Mouse (Mus musculus): ENCODE results near the gene Tmf1.

Gene Tmf1

GRCm38 (mm10) chr6:97204252-97204869 lies 25.4 kb upstream of the Tmf1 start:
- no peak for ATAC-seq (ENCODE audit: low TSS enrichment)

- ATAC-seq (ENCODE audit: low TSS enrichment): no peak
These were observed 23.6 kb upstream of the Tmf1 start for GRCm38 (mm10) chr6:97202477-97202876.

GRCm38 (mm10) chr6:97200437-97200836 lies 21.5 kb upstream of the Tmf1 start:
- no peak for ATAC-seq (ENCODE audit: low TSS enrichment)

- peak; percentile 57 for ATAC-seq (ENCODE audit: low TSS enrichment)
These were observed 476 bp upstream of the Tmf1 start for GRCm38 (mm10) chr6:97179367-97179828.

DNA sequence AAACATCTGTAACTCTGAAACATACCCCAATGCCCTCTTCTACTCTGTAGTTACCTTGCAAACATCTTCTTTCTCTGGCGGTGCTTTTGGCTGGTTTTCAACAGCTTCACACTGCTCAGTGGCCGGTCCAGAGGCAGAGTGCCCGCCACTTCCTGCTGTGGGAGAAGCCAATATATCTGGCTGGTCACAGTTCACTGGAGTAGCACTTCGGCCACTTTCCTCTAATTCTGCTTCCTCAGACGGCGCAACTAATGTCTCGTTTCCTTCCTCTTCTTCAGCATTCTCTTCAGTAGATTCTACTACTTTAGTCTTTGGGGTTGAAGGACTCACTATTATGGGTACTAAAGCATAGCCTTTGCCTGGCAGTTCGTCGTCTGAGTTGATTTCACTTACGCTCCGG lies 3.2 kb downstream of the Tmf1 start:
- no peak for ATAC-seq (ENCODE audit: low TSS enrichment)

GRCm38 (mm10) chr6:97150156-97150555 lies 28.8 kb downstream of the Tmf1 start:
- no peak for ATAC-seq (ENCODE audit: low TSS enrichment)

- ATAC-seq (ENCODE audit: low TSS enrichment): no peak
These were observed 29.2 kb downstream of the Tmf1 start for GRCm38 (mm10) chr6:97149721-97150120.

GRCm38 (mm10) chr6:97148383-97149251 lies 30.3 kb downstream of the Tmf1 start, which contains the start of gene Eogt:
Eogt (minus strand) TSS chr6:97149182.
- peak; percentile 79 for ATAC-seq (ENCODE audit: low TSS enrichment)

DNA sequence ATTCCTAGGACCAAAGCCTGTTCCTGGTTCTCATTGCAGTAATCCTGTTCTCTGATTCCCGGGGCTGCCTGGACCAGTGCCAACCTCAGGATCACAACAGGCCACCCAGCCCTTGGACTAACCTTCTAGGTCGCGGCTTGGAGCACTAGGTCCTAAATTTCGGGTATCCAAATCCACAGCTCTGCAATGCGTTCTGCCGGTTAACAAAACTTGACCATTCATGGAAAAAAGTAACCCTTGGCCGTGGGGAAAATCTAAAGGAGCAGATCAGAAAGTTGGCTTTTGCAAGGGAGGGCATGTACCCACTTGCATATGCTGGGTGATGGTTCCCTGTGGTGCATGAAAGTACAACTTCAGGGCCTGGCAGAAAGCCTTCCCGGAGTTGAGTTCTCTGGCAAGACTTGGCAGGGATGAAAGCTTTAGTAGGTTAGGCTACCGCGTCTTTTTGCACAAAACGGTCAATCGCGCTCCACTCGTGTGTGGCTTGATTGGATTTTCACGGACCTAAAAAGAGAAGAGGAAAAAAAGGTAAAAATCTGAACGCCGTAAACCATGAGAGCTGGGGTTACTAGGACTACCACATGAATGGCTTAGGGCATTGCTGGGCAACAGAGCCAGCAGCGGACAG lies 31.1 kb downstream of the Tmf1 start:
- peak; percentile 51 for ATAC-seq (ENCODE audit: low TSS enrichment)

- no peak for ATAC-seq (ENCODE audit: low TSS enrichment)
These were observed 33.8 kb downstream of the Tmf1 start for GRCm38 (mm10) chr6:97145156-97145555.

GRCm38 (mm10) chr6:97144359-97144758 lies 34.6 kb downstream of the Tmf1 start:
- ATAC-seq (ENCODE audit: low TSS enrichment): no peak

DNA sequence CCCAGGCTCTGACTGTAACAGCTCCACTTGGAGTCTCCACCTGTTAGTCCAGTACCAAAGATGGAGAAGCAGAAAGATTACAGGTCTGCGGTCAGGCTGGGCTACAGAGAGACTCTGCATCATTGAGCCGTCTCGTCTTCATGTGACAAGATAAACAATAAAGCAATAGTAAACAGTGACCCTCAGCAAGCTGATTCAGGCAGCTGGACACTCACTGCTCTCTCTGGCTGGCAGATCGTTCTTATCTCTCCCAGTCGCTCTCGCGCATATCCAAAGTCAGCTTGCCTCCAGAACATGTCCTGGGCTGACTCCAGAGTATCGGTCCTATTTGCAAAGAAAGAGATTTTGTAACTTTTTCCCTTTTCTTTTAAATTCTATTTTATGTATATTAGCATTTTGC lies 36.3 kb downstream of the Tmf1 start:
- no peak for ATAC-seq (ENCODE audit: low TSS enrichment)

DNA sequence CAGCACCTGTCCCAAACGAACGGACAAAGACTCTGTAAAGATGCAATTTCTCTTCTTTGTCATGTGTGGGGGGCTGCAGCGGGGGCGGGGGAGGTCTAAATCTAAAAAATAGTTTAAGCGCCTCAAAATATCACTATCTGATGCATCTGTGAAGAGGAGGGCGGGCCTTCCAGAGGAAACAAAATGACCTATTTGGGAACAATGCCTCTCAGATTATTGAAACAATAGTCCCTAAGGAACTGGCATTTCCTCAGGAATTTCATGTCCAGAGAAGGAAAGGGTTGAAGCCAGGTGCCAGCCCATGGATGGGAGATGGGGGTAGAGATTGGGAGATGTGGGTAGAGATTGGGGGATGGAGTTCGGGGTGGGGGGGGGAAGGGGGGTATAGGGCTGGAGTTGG lies 37.1 kb downstream of the Tmf1 start:
- no peak for ATAC-seq (ENCODE audit: low TSS enrichment)

DNA sequence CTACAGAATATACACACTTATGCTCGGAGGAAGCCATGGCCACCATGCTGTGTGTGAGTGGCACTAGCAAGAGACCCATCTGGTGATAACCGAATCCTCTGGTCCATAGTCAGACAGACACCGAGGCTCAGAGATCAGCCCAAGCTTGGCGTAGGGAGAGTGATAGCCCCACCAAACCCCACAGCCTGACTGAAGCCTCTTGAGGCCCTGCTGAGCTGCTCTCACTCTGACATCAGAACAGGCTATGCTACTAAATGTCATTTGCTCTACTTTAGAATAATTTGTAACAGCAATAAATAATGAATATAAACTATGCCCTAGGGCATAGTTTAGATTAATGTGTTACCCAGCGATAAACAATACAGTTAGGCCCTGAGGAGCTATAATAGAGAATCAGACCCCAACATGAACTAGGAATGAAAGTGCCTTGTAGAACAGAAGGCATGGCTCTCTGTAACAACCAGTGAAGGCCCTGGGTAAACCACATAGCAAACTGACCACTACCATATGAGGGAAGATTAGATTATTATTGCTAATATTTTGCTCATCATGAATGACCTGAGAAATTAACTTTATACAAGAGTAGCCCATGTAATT lies 46.1 kb downstream of the Tmf1 start:
- ATAC-seq (ENCODE audit: low TSS enrichment): no peak

DNA sequence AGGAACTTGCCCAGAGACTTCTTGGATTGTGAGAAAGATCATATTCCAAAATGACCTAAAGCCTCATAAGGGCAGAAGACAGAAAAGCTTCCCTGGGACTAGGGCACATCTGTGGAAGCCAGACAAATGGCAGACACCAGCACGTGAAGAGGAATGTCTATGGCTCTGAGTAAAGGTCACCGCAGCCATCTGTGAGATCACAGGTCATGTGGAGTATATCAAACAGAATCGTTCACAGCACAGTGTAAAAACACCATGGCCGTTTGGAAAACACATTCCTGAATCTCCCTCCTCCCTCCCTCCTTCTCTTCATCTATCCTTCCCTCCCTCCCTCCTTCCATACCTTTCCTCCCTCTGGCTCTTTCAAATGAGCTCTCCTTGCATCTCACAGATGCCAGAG lies 47.1 kb downstream of the Tmf1 start:
- ATAC-seq (ENCODE audit: low TSS enrichment): no peak

DNA sequence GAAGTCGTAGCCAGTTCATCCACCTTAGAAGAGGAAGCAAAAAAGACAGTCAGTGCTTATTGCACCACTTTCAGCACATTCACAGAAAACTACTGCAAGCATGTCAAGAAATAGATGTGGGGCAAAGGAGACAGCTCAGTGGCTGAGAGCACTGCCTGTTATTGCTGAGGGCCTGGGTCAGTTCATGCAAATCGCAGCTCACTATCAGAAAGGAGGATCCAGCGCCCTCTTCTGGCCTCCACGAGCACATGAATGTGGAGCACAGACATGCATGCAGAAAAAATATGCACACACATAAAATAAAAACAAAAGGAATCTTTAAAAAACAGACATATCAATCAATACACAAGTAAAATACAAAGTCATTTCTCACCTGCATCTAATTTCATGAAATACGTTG lies 47.9 kb downstream of the Tmf1 start:
- no peak for ATAC-seq (ENCODE audit: low TSS enrichment)

DNA sequence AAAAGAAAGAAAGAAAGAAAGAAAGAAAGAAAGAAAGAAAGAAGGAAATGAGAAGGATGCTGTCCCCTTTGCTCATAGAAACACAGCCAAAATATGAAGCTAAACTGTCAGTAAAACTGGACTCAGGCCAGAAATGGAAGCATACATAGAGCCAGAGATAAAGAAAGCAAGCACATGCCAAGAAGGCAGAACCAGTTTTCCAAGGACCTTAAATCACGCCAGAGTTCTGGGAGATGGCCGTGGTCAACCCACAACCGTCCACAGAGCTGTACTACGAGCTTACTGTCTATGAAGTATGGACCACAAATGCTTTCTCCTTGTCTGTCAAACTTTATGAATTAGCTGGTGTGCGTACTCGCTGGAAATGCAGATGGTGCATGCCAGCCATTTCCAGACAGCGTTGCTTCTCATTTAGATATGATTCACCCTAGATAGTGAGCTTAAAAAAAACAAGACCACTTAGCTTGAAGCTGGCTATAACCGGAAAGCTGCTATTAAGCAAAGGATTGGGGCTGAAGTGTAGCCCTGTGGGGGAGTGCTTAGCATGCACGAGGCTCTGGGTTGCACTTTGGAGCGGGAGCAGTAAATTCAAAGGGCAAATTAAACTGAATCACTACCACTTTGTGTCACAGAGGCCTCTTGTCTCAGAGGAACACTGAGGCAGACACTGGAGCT lies 54.4 kb downstream of the Tmf1 start:
- ATAC-seq (ENCODE audit: low TSS enrichment): peak; percentile 57

GRCm38 (mm10) chr6:97120922-97121321 lies 58.0 kb downstream of the Tmf1 start:
- ATAC-seq (ENCODE audit: low TSS enrichment): no peak

DNA sequence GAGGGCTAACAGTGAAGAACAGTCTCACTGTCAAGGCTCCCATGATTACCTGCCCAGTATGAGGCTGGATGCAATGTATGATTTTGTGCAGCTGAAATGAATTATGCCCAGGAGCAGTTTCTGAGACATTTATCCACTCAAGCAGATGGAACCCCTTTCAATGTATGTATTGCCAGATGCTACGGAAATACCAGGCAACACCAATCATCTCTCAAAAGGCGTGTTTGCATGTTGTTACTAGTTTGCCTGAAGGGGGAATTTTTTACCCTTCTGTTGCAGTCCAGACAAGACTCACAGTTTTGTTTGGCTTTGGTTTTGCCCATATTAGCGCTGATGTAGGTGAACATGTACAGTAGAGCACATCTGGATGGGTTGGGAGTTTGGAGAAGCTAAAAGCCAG lies 60.6 kb downstream of the Tmf1 start:
- no peak for ATAC-seq (ENCODE audit: low TSS enrichment)

GRCm38 (mm10) chr6:97116896-97117295 lies 62.0 kb downstream of the Tmf1 start:
- ATAC-seq (ENCODE audit: low TSS enrichment): no peak

DNA sequence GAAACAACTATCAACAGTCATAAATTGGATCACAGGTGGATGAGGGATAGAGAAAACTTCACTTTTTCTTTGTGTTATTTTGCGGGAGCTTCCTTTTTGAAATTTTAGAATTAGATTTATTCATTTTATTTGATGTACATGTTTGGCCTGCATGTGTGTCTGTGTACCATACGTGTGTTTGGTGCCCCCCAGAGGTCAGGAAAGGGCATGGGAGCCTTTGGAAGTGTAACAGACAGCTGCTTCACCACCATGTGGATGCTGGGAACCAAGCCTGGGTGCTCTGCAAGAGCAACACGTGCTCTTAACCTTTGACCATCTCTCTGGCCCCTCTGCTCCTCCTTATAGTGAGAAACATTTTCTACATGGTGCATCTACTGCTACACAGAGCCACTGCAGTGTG lies 64.1 kb downstream of the Tmf1 start:
- ATAC-seq (ENCODE audit: low TSS enrichment): no peak

GRCm38 (mm10) chr6:97112177-97112576 lies 66.7 kb downstream of the Tmf1 start:
- peak; percentile 77 for ATAC-seq (ENCODE audit: low TSS enrichment)
